Mouse (Mus musculus) stomach, postnatal 0 days (tissue): ENCODE measurements at regions not wholly inside any gene's neighbourhood (a gene's known extent, or its start where the extent isn't known, plus 50 kb on each side); places are given as distances from the start of the nearest gene placed in this dataset.

ENCODE experiments used
- CTCF ChIP-seq: IDR thresholded peaks from 2 replicates; pipeline ENCODE4 v1.5.1; 2016; ENCODE audit warnings: antibody characterized with exemption, low read depth, mild to moderate bottlenecking, moderate library complexity
- EP300 ChIP-seq: optimal IDR thresholded peaks from 2 replicates; pipeline ENCODE3; 2016; ENCODE audit warnings: antibody characterized with exemption

DNA sequence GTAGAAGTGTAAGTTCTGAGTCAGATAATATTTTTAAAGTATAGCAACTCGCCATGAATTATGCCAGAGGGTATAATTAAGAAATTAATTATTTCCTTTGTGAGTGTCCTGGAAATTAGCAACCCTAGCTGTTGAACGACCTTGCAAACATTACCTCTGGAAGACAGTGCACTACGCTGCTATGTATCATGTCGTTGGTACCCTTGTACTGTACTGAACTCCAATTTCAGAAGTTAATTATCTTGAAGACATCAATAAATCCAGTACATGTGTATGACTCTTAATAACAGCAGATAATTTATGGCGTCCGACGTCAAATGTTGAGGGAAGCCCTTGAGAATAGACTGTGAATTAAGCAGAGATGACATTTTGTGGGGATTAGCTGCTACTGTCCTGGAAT, 56.4 kb upstream of the Usp25 start:
- TF ChIP-seq EP300 (no peak), CTCF (no peak)
